In genomic region chr11:101468263-101468688, GRCm38 (mm10) we compare ENCODE assay signal across 1 mouse cellular context.
TF ChIP-seq lines count a peak whose summit lies in the region.

No protein-coding gene starts in this region.

TF ChIP-seq in MEL, 35 proteins besides CTCF, POLR2A, EP300 and RAD21 (continued from another document):
- TF ChIP-seq POLR2AphosphoS2 (IDR thresholded peaks at IDR 0.05; ENCODE audit: low read length) (no peak), SIN3A (IDR thresholded peaks at IDR 0.05; ENCODE audit: low read length) (no peak), MEF2A (IDR thresholded peaks at IDR 0.05; ENCODE audit: extremely low read depth, insufficient replicate concordance, low read depth, low read length, poor library complexity, severe bottlenecking) (no peak), POLR2AphosphoS5 (IDR thresholded peaks at IDR 0.05; ENCODE audit: borderline replicate concordance, low read depth, low read length) (no peak), GATA1 (IDR thresholded peaks at IDR 0.05; ENCODE audit: low read depth, low read length) (no peak), USF1 (IDR thresholded peaks at IDR 0.05; ENCODE audit: low read depth, low read length) (no peak), E2F4 (IDR thresholded peaks at IDR 0.05; ENCODE audit: borderline replicate concordance, low read depth, low read length) (no peak), ETS1 (IDR thresholded peaks at IDR 0.05; ENCODE audit: low read depth, low read length) (no peak), TAL1 (IDR thresholded peaks at IDR 0.05; ENCODE audit: low read length) (no peak)
